Mouse (Mus musculus): ENCODE results near the gene Umps.

DNA sequence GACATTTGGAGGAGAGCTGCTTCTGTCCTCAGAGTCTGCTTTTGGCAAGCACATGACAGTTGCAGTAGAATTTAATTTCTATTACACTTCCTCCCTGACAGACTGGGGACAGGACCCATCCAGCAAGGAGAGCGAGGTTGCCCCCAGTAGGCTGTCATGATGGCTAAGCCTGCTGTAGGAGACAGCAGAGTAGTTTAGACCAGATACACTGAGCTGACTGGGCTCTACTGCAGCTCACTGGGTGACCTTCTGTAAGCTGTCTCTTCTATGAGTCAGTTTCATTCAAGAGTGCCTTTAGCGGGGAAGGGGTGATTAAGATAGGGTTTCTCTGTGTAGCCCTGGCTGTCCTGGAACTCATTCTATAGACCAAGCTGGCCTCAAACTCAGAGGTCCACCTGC, 27.7 kb downstream of the Umps start:
- TF ChIP-seq CTCF (conservative IDR thresholded peaks at IDR 0.05; ENCODE audit: insufficient read depth, insufficient read length, low read depth, low read length) (no peak), POLR2A (IDR thresholded peaks at IDR 0.05; ENCODE audit: low read depth, low read length) (no peak)
